Mouse (Mus musculus): ENCODE measurements around the gene Stk17b. TPM values are rescaled to one million over a fixed set of nuclear protein-coding genes. Genes with fewer than 3 reads are reported as not detected.
A peak's percentile ranks its signal among the peaks of the same experiment; 100 is the strongest.

The Stk17b gene
- 1 to 10 TPM; 5.4 to 6.7 TPM for total RNA-seq (2021)
- long read RNA-seq, experiment 1, partial matches to known transcripts = 0 of 4 reads
- long read RNA-seq, experiment 1, other reads (novel, unspliced or antisense) = 1 of 4 reads
- long read RNA-seq, experiment 2, partial matches to known transcripts = 3 of 3 reads
- long read RNA-seq, experiment 2, other reads (novel, unspliced or antisense) = 0 of 3 reads

DNA sequence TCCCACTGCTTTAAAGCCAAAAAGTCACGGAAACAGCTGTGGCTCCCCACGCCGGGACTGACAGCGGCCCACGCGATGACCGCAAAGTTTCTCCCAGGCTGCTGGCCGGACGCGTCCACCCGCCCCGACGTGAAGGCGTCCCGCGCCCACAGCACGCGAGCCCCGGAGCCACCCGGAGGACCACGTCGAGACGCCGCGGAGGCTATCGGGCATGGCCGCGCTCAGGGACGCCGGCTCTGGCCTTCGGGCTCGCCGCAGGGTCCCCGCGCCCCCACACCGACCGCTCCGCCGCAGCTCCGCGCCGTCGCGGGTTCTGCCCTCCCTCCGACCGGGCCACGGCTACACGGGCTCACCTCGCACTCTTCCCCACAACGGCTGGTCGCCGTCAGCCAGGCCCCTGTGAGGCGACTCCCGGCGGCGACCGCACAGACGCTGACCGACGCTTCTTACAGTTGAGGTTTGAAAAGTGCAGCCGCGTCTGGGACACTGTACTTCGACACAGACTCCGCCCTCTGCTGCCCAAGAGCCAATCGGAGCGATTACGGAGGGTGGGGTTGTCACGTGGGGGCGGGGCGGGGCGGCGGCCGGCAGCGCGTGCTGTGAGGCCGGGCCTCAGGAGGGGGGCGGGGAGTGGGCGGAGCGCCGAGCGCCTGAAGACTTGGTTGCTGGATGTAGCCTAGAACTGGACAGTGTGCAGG lies at the start of gene Stk17b:
TSS of gene Stk17b (minus strand) at position 504 of the 698 bp plus-strand sequence.
- peak; percentile 71 to 77 for DNase-seq (ENCODE audit: low spot score in 2 of 2)

DNA sequence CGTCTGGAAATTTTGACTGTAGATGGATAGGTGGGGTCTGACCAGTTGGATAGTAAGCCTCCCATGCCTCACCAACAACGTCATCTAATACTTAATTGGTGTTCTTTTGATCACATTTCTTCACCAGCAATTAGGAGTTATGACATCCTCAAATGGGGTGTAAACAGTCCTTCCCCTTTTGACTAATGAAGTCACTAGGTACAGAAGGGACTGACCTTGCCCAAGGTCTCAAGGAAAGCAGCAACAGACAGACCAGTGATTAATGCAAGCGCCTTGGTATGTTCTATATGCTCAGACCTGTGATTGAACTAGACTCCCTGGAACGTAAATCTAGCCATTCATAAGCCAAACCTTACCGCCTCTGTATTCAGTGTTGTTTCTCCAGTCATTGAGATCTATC lies 45.3 kb upstream of the Stk17b start:
- no peak for DNase-seq (ENCODE audit: low spot score in 2 of 2)

DNA sequence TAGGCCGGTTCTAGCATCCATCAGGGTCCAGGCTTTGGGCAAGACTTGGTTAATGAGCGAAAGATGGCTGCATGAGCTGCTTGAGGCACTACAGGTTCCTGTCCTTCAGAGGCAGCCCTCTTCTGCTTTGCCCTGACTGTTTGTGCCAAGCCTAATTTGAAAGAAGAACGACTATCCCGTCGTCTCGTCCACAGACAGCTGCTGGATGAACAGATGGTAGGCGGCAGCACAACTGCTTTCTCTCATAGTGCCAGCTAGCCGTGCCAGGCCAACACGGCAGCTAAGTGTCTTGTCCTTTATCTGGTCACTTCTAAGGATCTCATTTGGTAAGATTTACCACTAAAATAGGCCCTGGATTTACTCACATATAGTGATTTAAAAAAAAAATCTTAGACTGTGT lies 44.1 kb upstream of the Stk17b start:
- DNase-seq (ENCODE audit: low spot score in 2 of 2) = peak in 1 of 2 experiments; percentile 18

DNA sequence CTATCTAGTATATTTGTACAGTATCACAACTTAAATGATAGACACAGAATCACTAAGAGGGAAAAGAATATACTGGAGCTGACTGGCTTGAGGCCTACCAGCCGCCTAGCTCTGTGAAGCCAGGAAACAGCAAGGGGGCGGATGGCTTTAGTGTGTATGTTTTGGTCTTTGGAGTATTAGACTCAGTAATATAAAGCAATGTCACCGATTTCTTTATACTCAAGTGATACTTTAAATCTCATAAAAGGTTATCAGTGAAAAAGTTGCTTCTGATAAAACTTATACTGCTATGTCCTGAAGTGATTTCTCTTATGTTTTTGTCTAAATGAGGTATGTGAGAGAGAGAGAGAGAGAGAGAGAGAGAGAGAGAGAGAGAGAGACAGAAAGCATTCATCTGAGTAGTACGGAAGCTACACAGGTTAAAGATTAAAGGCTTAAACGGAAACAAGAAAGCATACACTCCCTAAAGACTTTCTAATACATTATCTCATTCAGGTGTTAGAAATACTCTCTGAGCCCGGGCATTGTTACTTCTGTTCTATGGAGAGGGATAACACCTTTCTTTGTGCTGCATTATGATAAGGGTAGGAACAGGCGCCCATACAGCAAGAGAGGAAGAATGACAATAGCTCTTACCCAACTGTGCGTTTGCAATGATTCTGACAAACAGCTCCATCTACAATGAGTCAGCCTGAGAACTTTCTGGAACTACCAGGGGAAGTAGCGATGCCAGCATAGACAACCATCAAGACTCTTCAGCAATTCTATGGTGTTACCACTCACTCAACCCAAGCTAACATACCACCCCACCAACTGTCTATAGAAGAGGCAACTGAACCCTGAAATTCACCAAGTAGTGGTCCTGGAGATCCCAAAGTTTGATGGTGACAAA lies 39.7 kb upstream of the Stk17b start:
- DNase-seq (ENCODE audit: low spot score in 2 of 2) = no peak

DNA sequence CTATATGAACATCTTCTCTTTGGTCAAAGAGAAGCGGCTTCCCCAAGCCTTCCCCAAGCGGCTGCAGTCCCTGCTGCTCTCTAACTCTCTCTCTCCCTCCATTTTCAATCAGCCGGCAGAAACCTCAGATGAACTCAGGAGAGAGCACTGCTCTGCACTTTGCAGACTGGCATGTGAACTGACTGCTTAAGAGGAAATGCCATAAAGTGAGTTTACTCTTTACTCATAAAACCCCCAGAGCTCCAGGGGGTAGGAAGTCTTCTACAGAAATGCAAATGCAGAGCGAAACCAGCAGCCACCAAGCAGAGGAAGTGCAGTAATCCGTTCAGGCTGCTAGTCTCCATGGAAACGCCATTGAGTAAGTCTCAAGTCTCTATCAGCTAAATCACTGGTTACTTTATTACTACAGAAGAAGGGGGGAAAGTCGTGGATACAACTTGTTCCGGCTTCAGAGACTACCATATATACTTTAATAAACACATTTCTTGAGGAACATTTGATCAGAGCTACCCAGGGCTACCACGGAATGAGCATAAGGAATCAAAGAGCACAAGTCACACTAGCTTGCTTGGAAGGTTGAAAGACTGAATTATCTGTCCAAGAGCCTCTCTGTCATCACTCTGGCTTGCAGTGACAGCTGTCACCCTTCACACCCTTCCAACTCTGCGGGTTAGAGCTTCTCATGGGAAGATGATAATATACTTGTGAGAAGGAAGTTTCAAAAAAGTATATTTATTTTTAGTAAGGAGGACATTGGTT lies 38.8 kb upstream of the Stk17b start:
- DNase-seq (ENCODE audit: low spot score in 2 of 2) = peak in 1 of 2 experiments; percentile 46

DNA sequence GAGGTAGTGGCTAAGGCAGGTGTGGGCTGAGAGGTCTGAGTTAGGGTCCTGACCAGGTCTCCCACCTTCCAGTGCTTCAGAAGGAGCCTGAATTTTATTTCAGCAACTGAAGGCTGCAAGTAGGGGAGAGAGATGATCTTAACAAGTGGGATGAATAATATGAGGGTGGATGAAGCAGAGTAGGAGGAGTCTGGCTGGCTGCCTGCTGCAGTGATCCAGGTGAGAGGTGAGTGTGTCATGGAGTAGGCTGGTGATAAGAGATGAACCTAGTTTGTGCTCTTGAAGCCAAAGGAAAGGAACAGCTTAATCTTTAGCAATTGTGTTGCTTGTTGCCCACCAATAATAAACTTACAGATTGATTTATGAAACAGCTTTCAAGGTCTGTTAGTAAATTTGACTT lies 37.0 kb upstream of the Stk17b start:
- no peak for DNase-seq (ENCODE audit: low spot score in 2 of 2)

DNA sequence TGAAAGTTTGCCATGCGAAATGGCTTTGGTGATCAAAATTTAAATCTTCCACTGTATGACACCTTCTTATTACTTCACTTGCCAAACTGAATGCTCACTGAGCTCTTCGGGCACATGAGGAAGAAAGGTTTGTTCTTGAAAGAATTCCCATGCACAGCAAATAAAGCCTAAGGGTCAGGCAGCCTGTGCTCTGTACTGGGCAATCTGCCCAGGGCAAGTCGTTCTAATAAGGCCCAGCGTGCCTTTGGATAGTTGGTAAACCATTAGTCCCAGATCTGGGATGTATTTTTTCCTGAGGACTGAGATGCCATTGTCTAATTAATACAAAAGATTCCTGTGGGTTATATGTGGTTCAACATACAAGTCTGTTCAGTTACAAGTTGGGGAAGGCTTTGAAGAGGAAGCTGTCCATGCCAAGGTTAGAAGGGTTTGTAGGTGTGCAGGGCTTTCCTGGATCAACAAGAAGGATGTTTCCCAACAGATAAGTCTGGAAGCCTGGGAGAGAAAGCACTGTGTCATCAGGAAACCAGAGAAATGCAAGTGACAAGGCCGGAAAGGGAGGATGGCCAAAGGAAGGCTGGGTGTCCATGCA lies 35.1 kb upstream of the Stk17b start:
- DNase-seq (ENCODE audit: low spot score in 2 of 2) = no peak

DNA sequence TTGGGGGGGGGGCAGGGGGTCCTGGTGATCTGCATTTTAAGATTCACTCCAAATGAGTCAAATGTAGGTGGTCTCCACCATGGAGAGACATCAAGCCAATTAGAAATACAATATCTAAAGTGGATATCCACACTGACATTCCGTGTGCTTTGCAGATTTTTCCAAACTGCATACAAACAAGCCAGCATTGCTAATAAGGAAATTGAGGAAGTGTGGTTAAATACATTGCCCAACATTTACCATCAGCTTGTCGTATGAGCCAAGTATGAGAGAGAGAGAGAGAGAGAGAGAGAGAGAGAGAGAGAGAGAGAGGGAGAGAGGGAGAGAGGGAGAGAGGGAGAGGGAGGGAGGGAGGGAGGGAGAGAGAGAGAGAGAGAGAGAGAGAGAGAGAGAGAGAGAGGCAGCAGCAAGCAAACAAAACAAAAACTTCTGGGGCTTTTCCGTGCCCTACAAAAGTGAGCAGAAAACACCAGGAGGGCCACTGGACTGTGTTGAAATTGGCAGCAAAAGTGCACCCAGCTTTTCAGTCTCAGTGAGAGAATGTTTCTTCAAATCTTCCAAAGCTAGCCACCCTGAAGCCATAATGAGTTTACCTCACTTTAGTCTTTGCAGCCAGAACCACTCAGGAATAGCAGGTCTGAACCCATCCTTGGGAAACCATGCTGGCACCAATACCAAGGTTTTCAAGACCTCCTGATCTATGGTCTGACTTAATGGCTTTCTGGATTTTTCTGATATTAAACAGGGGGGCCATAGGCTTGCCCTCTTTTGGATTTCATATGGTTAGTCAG lies 33.2 kb upstream of the Stk17b start:
- no peak for DNase-seq (ENCODE audit: low spot score in 2 of 2)

DNA sequence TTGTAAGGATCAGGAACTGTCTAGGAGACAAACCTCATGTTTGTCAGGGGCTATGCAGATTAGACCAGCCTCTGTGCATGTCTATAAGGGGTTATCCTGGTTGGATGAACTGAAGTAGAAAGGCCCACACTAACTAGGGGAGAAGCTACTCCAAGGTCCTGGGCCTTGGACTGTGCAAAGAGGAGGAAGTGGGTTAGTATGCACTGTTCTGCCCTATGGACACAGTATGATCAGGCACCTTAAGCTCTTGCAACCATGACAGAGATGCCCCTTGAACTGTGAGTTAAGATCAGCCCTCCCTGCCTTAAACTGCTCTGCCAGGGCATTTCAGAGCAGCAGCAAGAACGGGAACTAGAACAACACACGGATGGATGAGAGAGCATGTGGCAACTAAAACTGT lies 31.3 kb upstream of the Stk17b start:
- DNase-seq (ENCODE audit: low spot score in 2 of 2) = no peak

DNA sequence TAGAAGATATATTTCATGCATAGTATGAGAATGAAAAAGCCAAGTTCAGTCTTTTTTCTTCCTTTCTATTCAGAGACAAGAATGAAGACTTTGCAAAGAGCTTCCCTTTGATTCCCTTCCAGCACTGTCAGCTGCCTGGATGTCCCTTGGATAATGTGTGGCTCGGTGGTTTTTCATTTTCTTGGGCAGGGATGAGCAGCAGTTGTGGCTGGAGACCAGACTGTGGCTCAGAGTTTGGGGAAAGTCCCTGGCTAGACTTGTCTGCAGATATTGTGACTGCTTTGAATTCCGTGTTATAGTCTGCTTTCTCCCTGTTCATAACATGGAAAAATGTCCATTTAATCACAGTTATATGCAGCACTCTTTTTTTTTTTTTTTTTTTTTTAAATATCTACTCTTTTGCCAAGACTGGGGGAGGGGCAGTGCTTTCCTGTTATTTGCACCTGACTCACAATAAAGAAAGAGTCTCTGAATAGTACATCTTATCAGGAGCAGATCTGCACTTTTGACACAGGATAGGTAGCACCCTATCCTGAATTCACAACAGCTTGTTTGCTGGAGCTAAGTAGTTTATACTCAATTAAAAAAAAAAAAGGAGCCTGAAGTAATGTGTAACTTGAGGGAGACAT lies 29.2 kb upstream of the Stk17b start:
- DNase-seq (ENCODE audit: low spot score in 2 of 2) = no peak

DNA sequence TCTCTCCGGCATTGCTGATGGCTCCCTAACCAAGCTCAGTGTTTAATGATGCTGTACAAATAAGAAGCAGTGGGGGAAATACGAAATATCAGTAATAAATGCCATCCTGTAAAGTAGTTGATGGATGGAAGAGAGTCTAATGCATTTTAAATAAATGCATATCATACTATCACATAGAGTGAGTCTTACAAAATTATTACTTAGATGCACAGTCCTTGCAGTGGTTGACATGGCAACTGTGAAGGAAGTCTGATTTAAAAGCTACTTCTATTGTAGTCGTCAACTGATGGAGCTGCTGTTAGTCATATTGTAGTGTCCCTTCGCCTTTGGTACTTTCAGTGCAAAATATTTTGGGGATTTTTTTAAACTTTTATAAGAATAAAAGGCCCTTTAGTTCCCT lies 26.9 kb upstream of the Stk17b start:
- DNase-seq (ENCODE audit: low spot score in 2 of 2) = no peak

DNA sequence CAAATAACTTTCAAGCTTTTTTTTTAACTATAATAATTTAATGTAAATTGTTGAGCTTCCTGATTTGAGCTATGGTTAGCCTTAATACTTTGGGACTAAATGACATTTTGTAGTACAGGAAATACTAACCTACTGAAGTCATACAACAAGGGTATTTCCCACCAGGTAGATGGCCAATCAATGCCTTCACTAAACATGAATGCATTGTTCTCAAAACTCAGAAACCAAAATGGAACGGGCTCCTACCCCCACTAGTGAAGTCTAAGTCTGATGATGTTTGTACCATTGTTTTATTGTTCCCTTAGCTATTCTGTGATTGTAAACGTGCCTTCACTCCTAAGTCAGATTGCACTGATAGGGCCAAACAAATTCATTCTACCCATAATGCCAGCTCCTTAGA lies 23.2 kb upstream of the Stk17b start:
- DNase-seq (ENCODE audit: low spot score in 2 of 2) = no peak

DNA sequence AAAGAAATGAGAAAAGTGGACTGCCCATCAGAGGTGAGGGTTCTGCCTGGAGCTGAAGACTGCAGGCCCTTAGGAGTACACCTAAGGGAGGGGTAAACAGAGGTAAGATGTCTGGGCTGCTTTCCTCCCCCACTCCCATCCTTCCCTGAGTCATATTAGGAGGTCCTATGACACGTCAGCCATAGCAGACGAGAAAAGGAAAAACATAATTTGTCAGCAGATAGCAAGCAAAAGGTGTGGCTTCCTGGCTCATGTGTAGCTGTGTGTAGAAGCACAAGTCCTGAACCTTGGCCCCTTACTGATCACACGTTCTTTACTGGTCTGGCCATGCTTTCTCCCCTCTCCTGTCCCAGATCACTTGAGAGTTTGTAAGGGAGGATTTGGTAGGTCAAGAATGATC lies 12.8 kb upstream of the Stk17b start:
- DNase-seq (ENCODE audit: low spot score in 2 of 2) = no peak

DNA sequence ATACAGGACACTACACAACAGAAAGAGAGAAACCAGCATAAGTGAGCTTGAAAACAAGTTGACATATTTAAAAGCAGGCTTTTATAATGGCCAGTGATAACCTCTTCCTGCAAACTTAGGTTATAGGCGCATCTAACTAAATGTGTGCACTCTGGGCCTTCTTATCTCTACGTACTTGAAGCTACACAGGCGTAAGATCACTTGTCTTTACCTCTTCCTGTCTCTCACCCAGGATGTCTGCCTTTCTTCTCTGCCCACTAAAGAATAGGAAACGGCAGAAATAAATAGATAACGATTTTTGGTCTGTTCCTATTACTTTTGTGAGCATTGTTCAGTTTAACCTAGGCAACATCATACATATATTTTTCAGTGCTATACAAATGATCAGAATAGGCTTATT lies 12.1 kb upstream of the Stk17b start:
- DNase-seq (ENCODE audit: low spot score in 2 of 2) = no peak

DNA sequence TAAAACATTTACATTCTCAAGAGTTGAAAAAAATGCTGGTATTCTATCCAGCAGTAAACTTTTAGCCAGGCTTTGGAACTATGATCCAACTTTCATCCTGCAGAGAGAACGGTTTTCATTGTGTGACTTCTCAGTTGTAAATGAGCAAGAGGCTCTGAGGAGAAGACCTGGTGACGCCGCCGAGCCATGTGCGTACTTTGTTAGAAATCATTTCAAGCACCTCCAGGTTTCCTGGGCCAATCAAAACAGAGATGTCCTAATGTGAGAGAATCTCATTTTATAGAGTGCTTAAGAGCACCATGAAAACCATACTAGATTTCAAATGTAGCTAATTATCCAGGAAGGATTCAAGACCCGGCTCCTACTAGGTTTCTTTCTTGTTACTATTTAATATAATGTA lies 11.2 kb upstream of the Stk17b start:
- DNase-seq (ENCODE audit: low spot score in 2 of 2) = no peak

DNA sequence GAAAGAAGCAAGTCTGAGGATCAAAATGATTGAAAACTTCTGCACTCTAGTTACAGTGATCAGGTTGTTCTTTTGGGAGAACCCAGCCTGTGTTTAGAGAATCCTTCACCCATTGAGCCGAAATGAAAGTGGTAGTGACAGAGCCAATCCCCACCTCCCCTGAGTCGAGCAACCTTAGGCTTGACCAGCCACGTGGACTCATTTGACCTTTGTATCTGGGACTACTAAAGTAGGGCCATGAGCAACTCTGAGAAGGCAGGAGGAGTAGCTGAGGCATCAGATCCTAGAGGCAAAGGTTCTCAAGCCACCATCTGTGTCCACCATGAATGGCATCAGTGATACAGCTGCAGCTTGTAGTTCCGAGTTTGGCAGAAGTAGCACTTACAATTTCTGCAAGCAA lies 10.6 kb upstream of the Stk17b start:
- DNase-seq (ENCODE audit: low spot score in 2 of 2) = no peak

DNA sequence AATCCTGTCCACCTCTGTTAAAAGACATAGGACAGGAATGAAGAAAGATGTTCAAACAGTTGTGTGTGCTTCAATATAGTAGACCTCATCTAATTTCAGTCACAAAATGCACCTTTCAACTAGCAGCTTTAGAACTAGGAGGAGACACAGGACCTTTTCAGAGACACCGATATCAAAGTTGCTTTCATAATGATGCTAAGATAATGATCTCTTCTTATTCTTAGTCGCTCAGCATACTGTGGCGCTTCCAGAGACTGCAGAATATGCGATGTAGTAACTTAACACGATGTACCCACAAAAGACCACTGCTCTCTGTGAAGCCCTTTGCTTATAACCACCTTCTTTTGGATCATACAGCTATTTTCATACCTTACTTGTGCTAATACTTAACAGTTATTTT lies 10.1 kb upstream of the Stk17b start:
- no peak for DNase-seq (ENCODE audit: low spot score in 2 of 2)

DNA sequence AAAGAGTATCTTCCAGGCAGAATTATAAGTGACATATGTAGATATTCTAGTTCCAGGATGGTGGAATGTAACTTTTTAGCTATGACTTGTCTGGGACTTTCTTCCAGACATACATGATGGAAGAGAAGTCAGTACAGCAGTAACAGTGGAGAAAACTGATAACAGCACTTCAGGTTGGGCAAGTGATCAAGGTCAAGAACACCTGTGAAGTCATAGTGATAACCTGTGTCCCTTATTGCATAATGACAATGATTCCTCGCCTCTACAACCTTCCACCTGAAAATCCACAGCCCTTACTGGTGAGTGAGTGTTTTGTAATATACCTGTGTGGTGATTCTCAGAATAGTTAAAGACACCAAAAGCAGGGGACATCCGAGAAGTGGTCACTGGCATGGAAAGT lies 9.3 kb upstream of the Stk17b start:
- no peak for DNase-seq (ENCODE audit: low spot score in 2 of 2)

DNA sequence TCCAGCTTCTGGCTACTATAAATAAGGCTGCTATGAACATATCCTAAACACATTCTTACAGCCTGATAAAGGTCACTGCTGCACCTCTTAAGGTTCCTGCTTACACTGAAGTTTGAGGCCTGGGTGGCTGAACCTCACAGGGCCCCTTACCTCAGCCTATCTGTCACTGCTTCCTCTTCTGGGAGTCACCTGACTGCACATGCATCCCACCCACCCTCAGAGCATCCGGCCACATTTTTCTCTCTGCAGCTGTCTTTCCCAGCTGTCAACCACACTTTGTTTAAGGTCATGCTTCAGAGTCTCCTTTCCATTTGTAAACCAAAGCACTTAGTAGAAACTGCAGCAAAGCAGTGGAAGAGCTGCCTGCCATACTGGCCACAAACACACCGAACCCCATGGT lies 6.3 kb upstream of the Stk17b start:
- no peak for DNase-seq (ENCODE audit: low spot score in 2 of 2)

DNA sequence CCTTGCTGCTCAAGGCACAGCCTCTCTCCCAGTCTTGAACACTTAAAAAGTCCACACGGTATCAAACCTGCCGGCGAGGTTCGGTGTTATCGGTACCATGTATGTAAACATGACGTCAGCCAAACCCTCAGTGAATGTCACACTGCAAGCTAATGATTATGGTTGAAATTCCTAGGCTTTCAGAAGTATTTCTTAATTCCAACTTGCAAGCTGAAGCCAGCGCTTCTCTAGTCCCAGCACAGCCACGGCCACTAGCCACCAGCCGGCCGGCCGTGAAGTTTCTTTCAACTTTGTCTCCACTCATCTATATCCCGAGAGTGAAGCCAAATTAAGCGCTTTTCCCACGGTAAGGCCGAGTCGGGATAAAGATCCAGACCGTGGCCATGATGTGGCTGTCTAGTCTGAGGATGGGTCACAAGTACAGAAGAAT lies 718 bp downstream of the Stk17b start:
- no peak for DNase-seq (ENCODE audit: low spot score in 2 of 2)

Data from left cerebral cortex, adult 18-20 months (tissue).